Mouse (Mus musculus) cortical plate, adult 2 months (tissue): ENCODE measurements around the gene Nup214.

ENCODE experiments used
- CTCF ChIP-seq: fragments of 200-500 bp; IDR thresholded peaks from 2 replicates; pipeline ENCODE4 v1.5.1; 2011; ENCODE audit warnings: mild to moderate bottlenecking, control low read depth, low read length; ENCODE audit not compliant: insufficient read depth; ENCODE audit errors: extremely low read depth
- POLR2A ChIP-seq: fragments of 200-500 bp; IDR thresholded peaks from 2 replicates; pipeline ENCODE4 v1.6.1; 2011; ENCODE audit warnings: mild to moderate bottlenecking, low read length, control low read depth; ENCODE audit not compliant: insufficient read depth; ENCODE audit errors: extremely low read depth

DNA sequence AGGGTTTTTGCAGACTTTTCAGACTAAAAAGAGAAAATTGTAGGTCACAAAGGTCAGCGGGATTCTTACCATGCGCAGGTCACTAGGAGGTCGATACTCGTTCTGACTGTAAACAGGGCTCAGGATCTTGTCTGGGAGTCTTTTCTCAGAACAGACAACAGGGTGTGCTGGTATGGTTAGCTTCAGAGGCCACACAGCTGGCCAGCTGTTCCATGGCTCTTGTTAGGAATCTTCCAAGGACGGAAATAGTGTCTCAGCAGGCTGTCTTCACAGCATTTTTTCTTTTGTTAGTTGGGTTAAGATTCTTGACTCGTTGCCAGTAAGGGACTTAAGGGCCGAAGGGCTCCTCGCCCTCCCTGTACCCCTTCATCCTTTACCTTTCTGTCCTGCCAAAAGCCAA, 7.4 kb upstream of the Nup214 start:
- TF ChIP-seq POLR2A (no peak), CTCF (no peak)
